In the genomic region with DNA sequence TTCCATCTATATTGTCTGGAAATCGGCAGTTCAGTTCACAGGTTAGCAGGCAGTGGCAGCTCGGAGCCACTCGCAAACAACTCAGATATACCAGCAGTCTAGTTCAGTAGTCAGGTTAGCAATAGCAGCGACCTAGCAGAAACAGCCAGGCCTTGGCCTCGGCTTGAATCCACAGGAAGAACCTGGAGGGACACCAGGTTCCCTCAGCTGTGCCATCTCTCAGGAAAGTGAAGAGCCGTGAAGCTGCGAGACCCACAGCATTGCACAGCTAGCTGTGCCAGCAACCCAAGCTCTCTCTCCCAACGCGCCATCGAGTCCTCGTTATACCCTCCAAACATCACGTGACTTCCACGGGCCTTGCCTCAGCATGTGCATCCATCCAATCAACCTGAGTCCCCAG, we compare ENCODE assay signal across 19 mouse cellular contexts.
A peak's percentile ranks its signal among the peaks of the same experiment; 100 is the strongest.
DNase-seq lines count a peak whose midpoint lies in the region; ATAC-seq and TF ChIP-seq lines count a peak whose summit lies in the region.
"Had no signal": no experiment of that assay in that cellular context is flagged by ENCODE, and none has a peak within 500 bp of the region (broad histone marks: within the 10 kb centered on the region; RNA-seq: fewer than 3 reads in every experiment).

No protein-coding gene starts in this region.

- 83% methylated on average over 13 of the region's 13 CpGs for WGBS in forebrain, embryonic 15.5 days
- WGBS in forebrain, embryonic 12.5 days, result 89% methylated on average over 13 of the region's 13 CpGs
- 93% methylated on average over 13 of the region's 13 CpGs for WGBS in midbrain, embryonic 15.5 days

- H3K4me3 ChIP-seq in forebrain, embryonic 15.5 days, result no peak overlapping the region
- no peak overlapping the region for H3K4me3 ChIP-seq in forebrain, embryonic 12.5 days (replicated peaks)
- no peak overlapping the region for H3K4me3 ChIP-seq in layer of hippocampus, adult 2 months
- no peak overlapping the region for H3K4me3 ChIP-seq in midbrain, embryonic 15.5 days
- H3K4me3 ChIP-seq: embryonic facial prominence, embryonic 15.5 days; heart, embryonic 12.5 days; limb, embryonic 15.5 days; neural tube, embryonic 12.5 days had no signal

- H3K9ac ChIP-seq in forebrain, embryonic 15.5 days (replicated peaks), result no peak overlapping the region
- H3K9ac ChIP-seq in forebrain, embryonic 12.5 days, result no peak overlapping the region
- no peak overlapping the region for H3K9ac ChIP-seq in midbrain, embryonic 15.5 days
- H3K9ac ChIP-seq: embryonic facial prominence, embryonic 15.5 days; heart, embryonic 12.5 days; limb, embryonic 15.5 days; neural tube, embryonic 12.5 days had no signal

- DNase-seq in layer of hippocampus, adult 2 months (ENCODE audit: low spot score in 2 of 2), result no peak
- no peak for DNase-seq in layer of hippocampus, postnatal 25 days (ENCODE audit: extremely low spot score in 1 of 2, low spot score in 1 of 2)
- DNase-seq in cerebellum, adult 8-10 months, result peak; percentile 34
- DNase-seq in lung, postnatal 4 days, result no peak
- DNase-seq: adrenal gland, adult 2 months; gastrocnemius, postnatal 25 days; heart, postnatal 14 days; kidney, adult 2 months; kidney, postnatal 10 days; thymus, postnatal 14 days had no signal

- no peak for TF ChIP-seq CTCF in layer of hippocampus, adult 2 months (conservative IDR thresholded peaks at IDR 0.05)

- H3K27ac ChIP-seq in forebrain, embryonic 15.5 days (replicated peaks), result 0 out of 2 replicates have a peak overlapping the region, but pooled peaks have one; percentile 15
- no peak overlapping the region for H3K27ac ChIP-seq in forebrain, embryonic 12.5 days
- H3K27ac ChIP-seq in layer of hippocampus, adult 2 months, result 0 out of 2 replicates have a peak overlapping the region, but pooled peaks have one; percentile 32
- peak overlapping the region; percentile 97 for H3K27ac ChIP-seq in midbrain, embryonic 15.5 days
- H3K27ac ChIP-seq: embryonic facial prominence, embryonic 15.5 days; limb, embryonic 15.5 days; neural tube, embryonic 12.5 days had no signal

- H3K4me1 ChIP-seq in forebrain, embryonic 15.5 days, result peaks cover 35% of the 10 kb centered on the region
- peaks cover 34% of the 10 kb centered on the region for H3K4me1 ChIP-seq in forebrain, embryonic 12.5 days
- peaks cover 43% of the 10 kb centered on the region for H3K4me1 ChIP-seq in midbrain, embryonic 15.5 days

- H3K4me2 ChIP-seq in forebrain, embryonic 15.5 days (replicated peaks), result no peak overlapping the region
- H3K4me2 ChIP-seq in forebrain, embryonic 12.5 days, result no peak overlapping the region
- no peak overlapping the region for H3K4me2 ChIP-seq in midbrain, embryonic 15.5 days
- H3K4me2 ChIP-seq: embryonic facial prominence, embryonic 15.5 days; heart, embryonic 12.5 days; limb, embryonic 15.5 days; neural tube, embryonic 12.5 days had no signal

- H3K27me3 ChIP-seq in forebrain, embryonic 15.5 days, result no peaks in the 10 kb centered on the region
- H3K27me3 ChIP-seq in forebrain, embryonic 12.5 days, result no peaks in the 10 kb centered on the region
- H3K27me3 ChIP-seq in midbrain, embryonic 15.5 days (replicated peaks), result no peaks in the 10 kb centered on the region
- H3K27me3 ChIP-seq: embryonic facial prominence, embryonic 15.5 days; heart, embryonic 12.5 days; limb, embryonic 15.5 days; neural tube, embryonic 12.5 days had no signal

- peaks cover 1% of the 10 kb centered on the region for H3K36me3 ChIP-seq in forebrain, embryonic 15.5 days
- H3K36me3 ChIP-seq in forebrain, embryonic 12.5 days (replicated peaks), result peaks cover 8% of the 10 kb centered on the region
- no peaks in the 10 kb centered on the region for H3K36me3 ChIP-seq in midbrain, embryonic 15.5 days (replicated peaks)
- H3K36me3 ChIP-seq: neural tube, embryonic 12.5 days had no signal

- no peak for ATAC-seq in forebrain, embryonic 15.5 days (replicated peaks)
- no peak for ATAC-seq in forebrain, embryonic 12.5 days (ENCODE audit: low FRiP score)
- ATAC-seq in midbrain, embryonic 15.5 days (replicated peaks), result no peak
- ATAC-seq: inflammation-experienced regulatory T-cells, adult 6 months; lung, postnatal 0 days had no signal

- no peaks in the 10 kb centered on the region for H3K9me3 ChIP-seq in forebrain, embryonic 15.5 days
- no peaks in the 10 kb centered on the region for H3K9me3 ChIP-seq in forebrain, embryonic 12.5 days
- H3K9me3 ChIP-seq in midbrain, embryonic 15.5 days, result no peaks in the 10 kb centered on the region
- H3K9me3 ChIP-seq: embryonic facial prominence, embryonic 15.5 days; heart, embryonic 12.5 days; limb, embryonic 15.5 days; neural tube, embryonic 12.5 days had no signal
